Mouse (Mus musculus) intestine, postnatal 0 days (tissue): ENCODE data around the gene Gm21987. TPM values are rescaled to one million over a fixed set of nuclear protein-coding genes. Genes with fewer than 3 reads are reported as not detected.

ENCODE experiments used
- ATAC-seq: fragments of 200-750 bp; cut with Nextera tagmentation; 2 replicates; pipeline ENCODE4 v1.8.0; 2017; ENCODE audit warnings: mild to moderate bottlenecking, moderate TSS enrichment, moderate library complexity
- H3K27ac ChIP-seq: fragments of 300-500 bp; sonication (generic); 2 replicates; pipeline ENCODE4 v1.5.1; 2014; ENCODE audit warnings: mild to moderate bottlenecking, low read depth, low read length, moderate library complexity
- H3K27me3 ChIP-seq: fragments of 300-500 bp; sonication (generic); replicated peaks from 2 replicates; pipeline ENCODE4 v1.6.1; 2014; ENCODE audit warnings: low read length, mixed read lengths; ENCODE audit not compliant: control insufficient read depth, insufficient read depth
- H3K36me3 ChIP-seq: fragments of 300-500 bp; sonication (generic); 2 replicates; pipeline ENCODE4 v1.6.1; 2014; ENCODE audit warnings: mild to moderate bottlenecking, moderate library complexity; ENCODE audit not compliant: control insufficient read depth, insufficient read depth
- H3K4me1 ChIP-seq: fragments of 300-500 bp; sonication (generic); replicated peaks from 2 replicates; pipeline ENCODE4 v1.6.1; 2014; ENCODE audit warnings: antibody characterized with exemption, low read length, mixed read lengths; ENCODE audit not compliant: control insufficient read depth, insufficient read depth
- H3K4me2 ChIP-seq: fragments of 300-500 bp; sonication (generic); replicated peaks from 2 replicates; pipeline ENCODE4 v1.6.1; 2014; ENCODE audit warnings: low read depth, mild to moderate bottlenecking, moderate library complexity
- H3K4me3 ChIP-seq: fragments of 300-500 bp; sonication (generic); 2 replicates; pipeline ENCODE4 v1.5.1; 2014; ENCODE audit warnings: low read depth, low read length
- H3K9ac ChIP-seq: fragments of 300-500 bp; sonication (generic); 2 replicates; pipeline ENCODE4 v1.6.1; 2014; ENCODE audit warnings: mild to moderate bottlenecking, low read depth, low read length
- H3K9me3 ChIP-seq: fragments of 300-500 bp; sonication (generic); 2 replicates; pipeline ENCODE4 v1.6.1; 2016; ENCODE audit warnings: mixed run types; ENCODE audit not compliant: control insufficient read depth
- CTCF ChIP-seq: sonication (generic); IDR thresholded peaks from 2 replicates; pipeline ENCODE4 v1.5.1; 2016; ENCODE audit warnings: low read depth, mild to moderate bottlenecking, control low read depth, antibody characterized with exemption, moderate library complexity
- WGBS: fragments of 180-500 bp; shearing (Covaris S2); extraction: QIAGEN DNeasy Blood & Tissue Kit; methylation state at CpG from one replicate; pipeline ENCODE4 v1.1.7; 2014; 5-methylcytosine and 5-hydroxymethylcytosine counted together
- polyA plus RNA-seq: library from polyadenylated mRNA; unstranded; fragments of >200 nt; fragmentation: Nextera tagmentation; extraction: Ambion mirVana; gene quantifications from 2 replicates; pipeline ENCODE4 v1.2.1, GENCODE M21; 2015

Gm21987 gene
- polyA plus RNA-seq, 1 experiment from 2014 or later = 0.38 TPM

- H3K36me3 ChIP-seq = peaks cover 4% of the 10 kb centered on the region; the same call in 1 of the 2 replicates
- H3K27me3 ChIP-seq = no peaks in the 10 kb centered on the region
- H3K4me3 ChIP-seq = no peak overlapping the region
- H3K27ac ChIP-seq = no peak overlapping the region
- TF ChIP-seq CTCF = no peak
- no peaks in the 10 kb centered on the region for H3K4me1 ChIP-seq
- H3K9ac ChIP-seq = no peak overlapping the region
- no peaks in the 10 kb centered on the region for H3K9me3 ChIP-seq
- no peak overlapping the region for H3K4me2 ChIP-seq
- ATAC-seq = no peak
- 63% methylated on average over 3 of the region's 3 CpGs for WGBS
These were observed 13.0 kb downstream of the Gm21987 start for GRCm38 (mm10) chr16:38359857-38360256.

- WGBS = 51% methylated on average over 2 of the region's 2 CpGs
- Histone ChIP-seq H3K4me1 (no peaks in the 10 kb centered on the region), H3K9ac (no peak overlapping the region), H3K27me3 (no peaks in the 10 kb centered on the region), H3K4me3 (no peak overlapping the region), H3K27ac (no peak overlapping the region), H3K9me3 (no peaks in the 10 kb centered on the region), H3K36me3 (peaks cover 4% of the 10 kb centered on the region; the same call in 1 of the 2 replicates), H3K4me2 (no peak overlapping the region)
- ATAC-seq = no peak
- TF ChIP-seq CTCF = no peak
These were observed 13.5 kb downstream of the Gm21987 start for GRCm38 (mm10) chr16:38360317-38360716.

- 26% methylated on average over 10 of the region's 10 CpGs for WGBS
- no peak for TF ChIP-seq CTCF
- Histone ChIP-seq H3K27ac (peak within 1 kb of the TSS; percentile 15; the same call in 1 of the 2 replicates), H3K9ac (no peak within 1 kb of the TSS), H3K4me1 (no peaks in the 10 kb centered on the region), H3K36me3 (no peaks in the 10 kb centered on the region), H3K27me3 (no peaks in the 10 kb centered on the region), H3K4me3 (peak within 1 kb of the TSS; percentile 29), H3K4me2 (peak within 1 kb of the TSS; percentile 41), H3K9me3 (no peaks in the 10 kb centered on the region)
- ATAC-seq = no peak
These were observed 15.1 kb downstream of the Gm21987 start, which contains the start of gene Popdc2 for GRCm38 (mm10) chr16:38361933-38362332. Gene Popdc2 (plus strand): TSS chr16:38362209.

DNA sequence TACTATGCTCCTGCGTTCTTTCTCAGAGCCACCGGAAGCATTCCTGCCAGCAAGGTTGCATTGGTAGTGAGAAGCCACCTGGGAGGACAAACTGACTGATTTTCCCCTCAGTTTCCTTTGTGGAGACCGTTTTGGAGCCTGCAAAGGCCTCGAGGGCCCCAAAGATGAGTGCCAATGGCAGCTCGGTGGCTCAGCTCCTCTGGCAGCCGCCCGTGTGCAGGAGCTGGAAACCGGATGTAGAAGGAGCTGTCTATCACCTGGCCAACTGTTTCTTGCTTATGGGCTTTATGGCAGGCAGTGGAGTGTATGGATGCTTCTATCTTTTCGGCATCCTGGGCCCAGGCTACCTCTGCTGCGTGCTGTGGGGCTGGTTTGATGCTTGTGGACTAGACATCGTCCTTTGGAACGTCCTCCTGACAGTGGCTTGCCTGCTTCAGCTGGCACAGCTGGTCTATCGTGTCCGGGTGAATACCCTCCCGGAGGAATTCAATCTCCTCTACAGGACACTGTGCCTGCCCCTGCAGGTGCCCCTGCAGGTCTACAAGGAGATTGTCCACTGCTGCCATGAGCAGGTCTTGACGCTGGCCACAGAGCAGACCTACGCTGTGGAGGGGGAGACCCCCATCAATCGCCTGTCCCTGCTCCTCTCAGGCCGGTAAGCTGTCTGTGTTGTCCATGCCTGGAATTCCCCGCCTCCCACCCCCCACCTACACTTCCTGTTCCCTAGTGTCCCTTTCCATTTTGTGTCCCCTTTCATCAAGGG lies 15.8 kb downstream of the Gm21987 start:
- TF ChIP-seq CTCF = no peak
- H3K9ac ChIP-seq = no peak overlapping the region
- peak overlapping the region; percentile 41 for H3K4me2 ChIP-seq
- H3K4me1 ChIP-seq = no peaks in the 10 kb centered on the region
- H3K9me3 ChIP-seq = no peaks in the 10 kb centered on the region
- H3K4me3 ChIP-seq = peak overlapping the region; percentile 29
- no peaks in the 10 kb centered on the region for H3K27me3 ChIP-seq
- WGBS = 63% methylated on average over 20 of the region's 20 CpGs
- no peak overlapping the region for H3K27ac ChIP-seq
- no peak for ATAC-seq
- no peaks in the 10 kb centered on the region for H3K36me3 ChIP-seq

DNA sequence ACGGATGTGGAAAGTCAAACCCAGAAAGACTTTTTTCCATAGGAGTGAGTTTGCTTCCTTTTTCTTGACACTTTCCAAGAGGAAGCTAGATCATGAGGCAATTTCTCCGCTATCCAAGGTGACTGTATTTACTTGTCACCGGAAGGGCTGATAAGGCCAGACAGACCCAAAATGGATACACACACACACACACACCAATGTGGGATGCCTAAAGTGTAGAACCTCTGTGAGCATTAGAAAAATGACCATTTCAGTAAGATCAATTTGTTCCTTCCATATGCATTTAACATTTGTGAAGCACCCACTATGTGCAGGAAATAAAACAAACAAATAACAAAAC lies 16.4 kb downstream of the Gm21987 start:
- H3K36me3 ChIP-seq = no peaks in the 10 kb centered on the region
- no peak for ATAC-seq
- H3K27me3 ChIP-seq = no peaks in the 10 kb centered on the region
- no peak overlapping the region for H3K27ac ChIP-seq
- WGBS = 50% methylated on average over 3 of the region's 3 CpGs
- H3K9ac ChIP-seq = no peak overlapping the region
- TF ChIP-seq CTCF = no peak
- H3K4me3 ChIP-seq = peak overlapping the region; percentile 29
- no peaks in the 10 kb centered on the region for H3K9me3 ChIP-seq
- H3K4me1 ChIP-seq = no peaks in the 10 kb centered on the region
- H3K4me2 ChIP-seq = peak overlapping the region; percentile 41

DNA sequence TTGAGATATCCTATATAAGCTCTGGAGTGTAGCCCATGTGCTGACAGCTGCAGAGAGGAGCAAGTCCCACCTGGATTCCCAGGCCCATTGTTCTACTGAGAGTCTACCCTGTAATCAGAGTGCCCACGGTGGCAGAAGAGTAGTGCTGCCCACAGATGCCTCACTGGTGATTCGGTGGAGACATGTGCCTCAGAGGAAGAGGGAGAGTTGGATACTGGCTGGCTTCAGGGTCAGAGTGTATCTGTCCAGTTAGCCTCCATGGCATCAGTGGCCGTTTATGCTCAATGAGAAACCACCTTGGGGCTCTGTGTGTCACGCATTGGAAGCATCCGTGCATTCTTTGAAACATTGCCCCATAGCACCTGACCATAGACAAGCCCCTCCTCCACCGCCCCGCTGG lies 16.8 kb downstream of the Gm21987 start:
- WGBS = 70% methylated on average over 7 of the region's 7 CpGs
- Histone ChIP-seq H3K9me3 (no peaks in the 10 kb centered on the region), H3K9ac (no peak overlapping the region), H3K4me2 (peak overlapping the region; percentile 41), H3K4me1 (no peaks in the 10 kb centered on the region), H3K36me3 (no peaks in the 10 kb centered on the region), H3K27me3 (no peaks in the 10 kb centered on the region), H3K27ac (no peak overlapping the region), H3K4me3 (peak overlapping the region; percentile 29)
- ATAC-seq = no peak
- TF ChIP-seq CTCF = no peak
